Mouse (Mus musculus) heart, postnatal 14 days (tissue): ENCODE results near the gene Tial1. TPM values are rescaled to one million over a fixed set of nuclear protein-coding genes. Genes with fewer than 3 reads are reported as not detected.

Experiments used
- DNase-seq, 2 experiments: peaks; one replicate each; pipeline ENCODE4 v3.0.0; 2021 to 2022
- intact Hi-C: fragments of 180-260 bp; cut with DNase I; formaldehyde crosslinking; loops from one replicate; pipeline ENCODE4 v1.15.1; 2025
- total RNA-seq, 2 experiments: library from RNA; stranded (reverse); gene quantifications; 2 replicates each; pipeline ENCODE4 v1.2.3; 2021

Tial1 gene
- total RNA-seq, 2 experiments from 2014 or later, result 46.4 to 53.8 TPM

DNA sequence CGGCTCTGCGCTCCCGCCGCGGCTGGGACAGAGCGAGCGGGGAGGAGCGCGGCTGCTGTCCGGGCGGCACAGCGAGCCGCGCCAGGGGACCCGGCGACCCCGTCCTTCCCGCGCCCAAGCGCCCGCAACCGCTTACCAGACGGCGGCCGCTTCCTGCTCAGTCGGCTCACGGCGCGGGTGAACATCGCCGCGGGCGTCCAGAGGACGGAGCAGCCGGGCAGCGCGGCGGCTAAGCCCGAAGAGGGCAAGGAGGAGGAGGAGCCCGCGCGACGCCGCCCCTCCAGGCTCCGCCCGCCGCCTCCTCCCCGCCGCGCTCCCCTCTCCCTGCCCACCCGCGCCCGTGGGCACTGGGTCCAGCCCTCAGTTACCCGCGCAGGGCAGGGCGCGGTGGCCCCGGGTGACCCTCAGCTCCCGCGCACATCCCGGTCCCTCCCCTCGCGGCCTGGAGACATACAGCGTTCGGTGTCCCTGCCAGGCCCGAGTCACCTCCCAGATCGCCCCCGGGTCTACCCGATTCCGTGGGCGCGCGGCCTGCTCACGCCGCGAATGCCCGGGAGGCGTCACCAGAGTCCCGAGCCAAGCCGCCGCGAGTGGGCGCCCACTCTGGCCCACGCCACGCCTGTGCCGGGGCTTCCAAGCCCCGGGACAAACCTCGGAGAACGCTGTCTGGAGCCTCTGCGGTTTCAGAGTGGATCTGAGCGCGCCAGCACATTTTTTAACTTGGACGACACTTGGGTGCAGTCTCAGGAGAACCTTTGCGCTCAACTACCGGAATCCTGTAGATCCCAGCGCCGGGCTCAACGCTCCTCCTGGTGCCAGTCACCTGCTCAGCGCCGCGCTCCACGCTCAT is 43.4 kb downstream of the Tial1 start, which contains the start of gene Rgs10:
Rgs10 (minus strand) TSS at position 829 of the 850 bp plus-strand sequence.
- DNase-seq, result peak; percentile 71 to 81

DNA sequence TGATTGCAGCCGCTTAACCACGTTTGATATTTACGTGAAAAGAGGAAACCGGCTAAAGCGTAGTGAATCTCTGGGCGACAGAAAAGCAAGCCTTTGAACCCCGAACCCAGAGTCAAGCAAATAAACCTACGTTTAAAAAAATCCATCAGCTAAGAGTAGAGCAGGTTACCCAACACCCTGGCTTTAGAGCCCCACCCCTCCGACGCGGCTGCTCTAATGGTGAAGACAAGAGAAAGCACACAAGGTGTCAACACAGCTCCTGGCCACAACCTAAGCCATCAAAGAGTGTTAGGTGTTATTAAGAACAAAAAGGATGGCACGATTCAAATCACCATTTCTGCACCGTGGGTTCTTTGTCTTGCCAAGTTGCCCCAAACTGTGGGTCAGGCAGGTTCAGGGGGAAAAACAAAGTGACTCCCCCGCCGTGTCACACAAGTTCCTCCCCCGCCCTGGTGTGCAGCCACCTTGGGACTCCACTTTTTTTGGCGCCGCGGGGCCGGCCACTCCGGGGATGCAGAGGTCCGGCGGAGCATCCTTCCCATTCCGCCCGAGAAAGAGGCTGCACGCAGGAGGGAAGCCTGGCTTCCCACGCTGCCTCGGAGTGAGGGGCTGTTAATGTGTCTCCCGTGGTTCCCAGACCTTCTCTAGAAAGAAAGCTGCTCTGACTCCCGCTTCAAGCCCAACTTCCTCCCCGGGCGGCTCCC is 44.1 kb downstream of the Tial1 start:
- intact Hi-C loops, result no loop called here
- no peak for DNase-seq

More for the DNA sequence above, 43.4 kb downstream of the Tial1 start, which contains the start of gene Rgs10:
- intact Hi-C loops, result no loop called here

DNA sequence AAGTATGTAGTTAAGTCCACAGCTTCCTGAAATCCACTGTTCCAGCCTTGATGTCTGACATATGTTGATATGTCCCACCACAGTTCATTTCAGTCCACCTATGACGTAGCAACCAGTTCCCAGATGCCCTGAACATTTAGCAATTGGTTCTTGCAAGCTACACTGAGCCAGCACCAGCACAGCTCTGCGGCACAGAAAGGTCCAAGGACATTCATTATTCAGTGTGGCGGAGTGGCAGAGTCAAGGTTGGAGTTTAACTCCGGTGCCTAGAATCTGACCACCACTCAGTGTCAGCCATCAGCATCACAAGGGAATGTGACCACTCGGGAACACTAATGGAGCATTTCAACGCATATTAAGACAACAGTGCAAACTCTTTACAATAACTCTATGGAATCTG is 44.9 kb downstream of the Tial1 start:
- intact Hi-C loops, result no loop called here
- no peak for DNase-seq

DNA sequence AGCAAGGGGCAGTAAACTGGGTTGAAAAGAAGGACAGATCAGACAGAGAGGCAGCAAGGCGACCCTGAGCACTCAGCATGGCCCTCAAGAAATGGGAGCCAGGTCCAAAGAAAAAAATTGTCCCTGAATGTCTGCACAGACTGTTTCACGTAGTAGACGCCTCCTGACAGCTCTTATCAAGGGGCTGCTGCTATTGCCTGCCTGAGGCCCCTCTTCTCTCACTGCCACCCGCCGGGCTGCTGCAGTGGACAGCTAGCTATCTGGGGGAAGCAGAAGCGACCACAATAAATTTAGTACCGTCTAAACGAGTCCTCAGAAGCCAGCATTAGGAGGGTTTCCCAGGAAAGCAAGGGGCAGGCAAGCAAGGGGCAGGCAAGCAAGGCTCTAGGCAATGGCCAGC is 47.1 kb downstream of the Tial1 start:
- DNase-seq, result no peak
- intact Hi-C loops, result no loop called here

DNA sequence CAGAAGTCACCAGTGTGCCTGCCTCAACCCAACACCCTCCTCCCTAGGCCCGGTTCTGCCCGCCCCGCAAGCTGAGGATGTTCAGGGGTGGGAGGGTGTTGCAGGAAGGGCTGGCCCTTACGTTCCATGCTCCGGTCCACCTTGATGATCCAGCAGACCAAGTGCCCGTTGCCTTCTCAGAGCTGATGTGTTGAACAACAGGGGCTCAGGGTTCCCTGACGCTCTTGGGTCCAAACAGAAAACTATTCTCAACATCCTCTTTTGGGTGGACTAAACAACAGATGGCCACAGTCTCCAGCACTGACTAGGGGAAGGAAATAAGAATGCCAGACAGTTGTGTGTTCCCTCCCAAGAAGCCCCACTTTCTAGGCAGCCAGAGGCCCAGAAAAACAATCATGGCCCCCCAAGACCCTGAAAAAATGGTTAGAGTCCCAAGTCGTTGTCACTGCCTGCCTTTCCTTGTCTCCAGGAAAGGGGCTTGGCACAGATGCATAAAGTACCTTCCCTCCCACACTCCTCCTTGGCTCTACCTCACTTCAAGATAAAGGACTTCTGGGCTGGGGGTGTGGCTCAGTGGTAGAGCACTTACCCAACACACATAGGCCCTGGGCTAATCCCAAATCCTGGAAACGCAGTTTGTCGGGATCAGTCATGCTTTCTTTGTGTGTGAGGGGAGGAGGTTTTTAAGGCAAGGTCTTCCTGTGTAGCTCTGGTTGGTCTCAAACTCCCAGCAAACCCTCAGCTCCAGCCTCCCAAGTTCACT is 49.3 kb downstream of the Tial1 start:
- intact Hi-C loops, result no loop called here
- DNase-seq, result no peak

DNA sequence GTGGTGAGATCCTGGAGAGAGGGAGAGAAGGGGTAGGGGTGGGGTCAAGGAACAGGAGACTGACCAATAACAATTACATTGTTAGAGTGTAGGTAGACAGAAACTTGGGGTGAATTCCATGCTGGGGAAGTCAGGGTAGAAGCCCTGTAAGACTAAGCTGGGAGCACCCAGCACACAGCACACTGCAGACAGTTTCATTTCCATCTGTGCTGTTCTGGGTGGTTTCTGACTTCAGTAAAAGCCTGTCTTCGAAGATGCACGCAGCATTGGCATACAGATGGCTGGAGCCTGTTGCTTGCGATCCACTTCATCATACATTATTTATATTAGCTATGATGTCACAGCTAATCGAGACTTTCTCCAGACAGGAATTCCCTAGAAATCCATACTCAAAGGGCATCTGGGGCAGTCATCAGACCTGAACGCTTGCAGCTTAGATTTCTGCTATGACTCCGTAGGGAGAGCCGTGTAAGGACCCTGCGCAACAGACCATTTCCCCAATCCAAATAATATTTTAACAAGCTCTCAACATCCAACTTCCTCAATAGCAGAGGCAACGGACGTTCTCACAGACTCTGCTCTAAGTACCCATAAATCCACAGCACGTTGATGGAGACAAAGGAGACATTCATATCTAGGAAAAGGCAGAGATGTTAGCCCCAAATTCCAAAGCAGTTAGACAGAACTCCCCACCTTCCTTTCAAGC is 50.7 kb downstream of the Tial1 start:
- intact Hi-C loops, result no loop called here
- DNase-seq, result no peak

DNA sequence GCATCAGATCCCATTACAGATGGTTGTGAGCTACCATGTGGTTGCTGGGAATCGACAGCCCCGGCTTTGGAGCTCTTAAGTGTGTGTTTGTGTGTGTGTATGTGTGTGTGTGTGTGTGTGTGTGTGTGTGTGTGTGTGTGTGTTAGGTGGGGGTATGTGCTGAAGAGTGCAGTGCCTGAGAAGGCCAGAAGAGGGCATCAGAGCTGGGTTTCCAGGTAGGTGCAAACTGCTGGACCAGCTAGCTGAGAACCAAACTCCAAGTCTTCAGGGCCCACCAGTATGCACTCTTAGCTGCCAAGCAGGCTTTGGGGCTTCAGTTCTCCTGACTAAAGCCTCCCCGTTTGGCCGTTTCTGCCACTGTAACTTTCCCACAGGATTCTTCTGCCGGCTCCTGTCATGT is 53.3 kb downstream of the Tial1 start:
- no peak for DNase-seq
- intact Hi-C loops, result no loop called here

DNA sequence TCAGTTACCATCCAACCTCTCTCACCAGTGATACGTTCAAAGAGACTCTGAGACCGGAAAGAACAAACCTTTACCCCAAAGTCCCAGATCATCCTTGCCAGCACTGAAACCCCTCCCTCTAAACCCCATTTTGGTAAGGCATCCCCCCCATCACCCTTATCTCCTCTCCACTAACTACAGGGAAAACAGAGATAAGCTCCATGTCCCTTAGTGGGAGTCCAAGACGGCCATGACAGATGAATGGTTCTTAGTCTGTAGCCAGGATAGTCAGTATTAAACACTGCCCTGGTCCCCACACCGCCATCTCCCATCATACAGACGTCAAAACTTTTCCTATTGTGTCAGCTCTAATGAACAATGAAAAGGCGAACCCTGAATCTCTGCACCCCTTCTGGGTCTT is 57.5 kb downstream of the Tial1 start:
- DNase-seq, result no peak
- intact Hi-C loops, result no loop called here

DNA sequence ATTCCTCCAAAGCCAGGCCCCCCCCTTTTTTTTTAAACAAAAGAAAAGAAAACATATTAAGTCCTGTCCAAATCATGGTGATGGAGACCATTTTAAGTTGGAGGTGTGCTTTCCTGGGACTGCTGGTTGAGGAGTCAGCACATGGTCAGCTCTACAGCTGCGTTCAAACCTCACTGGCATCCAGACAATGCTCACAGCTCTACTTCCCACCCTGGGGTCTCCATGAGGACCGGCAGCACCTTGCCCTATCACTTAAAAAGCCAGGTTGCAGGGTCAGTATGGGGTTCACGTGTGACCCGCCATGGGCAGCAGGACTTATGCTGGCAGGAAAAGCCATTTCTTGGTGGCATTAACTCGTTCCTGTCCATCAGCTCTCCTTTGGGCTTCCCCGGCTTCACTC is 57.9 kb downstream of the Tial1 start:
- intact Hi-C loops, result no loop called here
- DNase-seq, result no peak

DNA sequence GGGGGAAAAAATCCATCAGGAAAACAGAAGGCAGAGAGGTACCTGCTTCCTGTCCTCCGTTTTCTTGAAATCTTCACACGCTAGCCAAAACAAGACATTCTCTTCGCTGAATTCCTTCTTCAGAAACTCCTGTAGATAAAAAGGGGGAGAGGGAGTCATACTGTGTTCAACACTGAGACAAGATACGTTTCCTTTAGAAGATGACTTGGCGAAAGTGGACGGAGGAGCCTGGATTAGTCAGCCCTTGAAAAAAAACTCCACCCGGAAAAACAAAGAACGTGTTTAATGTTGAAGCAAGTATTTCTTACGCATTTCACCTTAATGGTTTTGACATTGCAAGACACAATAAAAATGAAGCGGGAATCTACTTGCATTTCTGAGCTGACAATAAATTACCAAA is 58.4 kb downstream of the Tial1 start:
- intact Hi-C loops, result no loop called here
- no peak for DNase-seq

DNA sequence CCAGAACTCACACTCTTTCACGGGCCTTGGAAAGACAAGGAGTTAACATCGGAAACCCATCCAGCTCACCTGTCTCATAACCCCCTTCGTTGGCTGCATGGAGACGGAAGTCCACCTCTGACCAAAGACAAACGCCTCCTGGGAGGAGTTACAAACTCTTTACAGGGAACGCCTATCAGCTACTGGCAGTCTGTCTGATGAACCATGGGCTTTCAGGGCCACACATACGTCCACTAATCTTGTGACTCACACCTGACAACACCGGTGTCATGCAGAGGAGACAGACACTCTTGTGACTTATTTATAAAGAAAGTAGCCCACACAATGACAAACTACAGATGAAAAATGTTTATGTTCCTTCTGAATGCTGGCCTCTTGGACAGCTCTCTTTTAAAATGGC is 58.9 kb downstream of the Tial1 start:
- DNase-seq, result no peak
- intact Hi-C loops, result no loop called here

DNA sequence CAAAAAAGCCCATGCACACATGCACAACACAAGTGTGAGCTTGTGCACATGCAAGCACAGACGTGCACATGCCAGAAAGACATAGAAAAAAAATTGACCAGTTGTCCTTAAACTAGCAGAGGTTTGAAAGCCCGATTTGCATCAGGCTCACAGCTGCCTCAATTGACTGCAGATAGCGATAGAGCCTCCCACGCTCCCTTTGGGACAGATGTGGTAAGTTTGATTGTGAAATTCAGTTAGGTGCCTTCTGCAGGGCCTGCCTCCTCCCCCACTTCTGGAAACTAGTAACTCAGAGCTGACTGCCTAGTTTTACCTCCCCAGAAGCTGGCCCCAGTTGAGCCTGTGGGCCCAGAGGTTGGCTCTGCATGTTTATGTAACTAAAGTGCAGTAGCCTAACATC is 62.9 kb downstream of the Tial1 start:
- intact Hi-C loops, result no loop called here
- DNase-seq, result no peak

DNA sequence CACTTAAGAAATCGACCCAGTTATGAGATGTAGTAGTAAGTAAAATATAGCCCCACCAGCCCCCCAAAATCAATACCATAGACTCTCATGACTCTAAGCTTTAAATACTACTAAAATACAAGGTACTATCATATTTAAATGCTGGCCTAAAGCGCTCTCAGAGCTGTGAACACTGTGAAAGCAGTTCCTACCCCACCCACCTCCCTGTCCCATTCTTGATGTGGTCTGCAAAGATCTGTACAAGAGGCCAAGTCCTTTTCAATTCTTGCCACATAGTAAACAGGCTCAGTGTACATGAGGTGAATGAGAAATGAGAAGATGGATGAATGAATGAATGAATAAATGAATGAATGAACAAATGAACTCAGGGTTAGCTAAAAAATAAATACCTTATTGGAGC is 64.5 kb downstream of the Tial1 start:
- intact Hi-C loops, result no loop called here
- DNase-seq, result no peak

DNA sequence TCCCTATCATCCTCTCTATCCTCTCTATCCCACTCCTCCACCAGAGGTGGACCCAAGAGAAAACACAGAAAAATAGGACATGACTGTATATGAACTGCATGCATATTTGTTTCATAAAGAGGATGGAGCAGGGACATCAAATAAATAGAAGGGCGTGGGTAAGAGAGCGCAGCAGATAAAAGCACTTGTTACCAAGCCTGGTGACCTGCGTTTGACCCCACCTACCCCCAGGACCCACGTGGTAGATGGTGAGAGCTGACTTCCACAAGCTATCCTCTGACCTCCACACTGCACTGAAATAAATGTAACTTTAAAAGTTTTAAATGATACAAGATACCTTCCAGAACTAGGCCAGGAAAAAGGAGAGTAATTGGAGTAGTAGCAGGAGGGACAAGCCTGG is 67.8 kb downstream of the Tial1 start:
- DNase-seq, result no peak
- intact Hi-C loops, result no loop called here

DNA sequence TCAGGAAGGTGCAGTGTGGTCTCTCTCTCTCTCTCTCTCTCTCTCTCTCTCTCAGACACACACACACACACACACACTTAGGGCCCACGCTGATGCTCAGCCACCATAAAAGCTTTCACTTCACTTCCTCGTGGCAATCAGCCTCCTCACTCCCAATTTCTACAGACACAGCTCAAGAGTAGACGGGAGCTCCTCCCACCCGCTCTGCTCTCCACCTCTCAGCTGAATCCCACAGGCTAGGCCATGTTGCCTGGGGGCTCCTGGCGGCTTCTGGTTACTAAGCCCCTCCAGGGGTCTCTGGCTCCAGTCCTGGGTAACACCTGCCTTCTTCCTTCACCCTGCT is 68.6 kb downstream of the Tial1 start:
- no peak for DNase-seq
- intact Hi-C loops, result no loop called here

DNA sequence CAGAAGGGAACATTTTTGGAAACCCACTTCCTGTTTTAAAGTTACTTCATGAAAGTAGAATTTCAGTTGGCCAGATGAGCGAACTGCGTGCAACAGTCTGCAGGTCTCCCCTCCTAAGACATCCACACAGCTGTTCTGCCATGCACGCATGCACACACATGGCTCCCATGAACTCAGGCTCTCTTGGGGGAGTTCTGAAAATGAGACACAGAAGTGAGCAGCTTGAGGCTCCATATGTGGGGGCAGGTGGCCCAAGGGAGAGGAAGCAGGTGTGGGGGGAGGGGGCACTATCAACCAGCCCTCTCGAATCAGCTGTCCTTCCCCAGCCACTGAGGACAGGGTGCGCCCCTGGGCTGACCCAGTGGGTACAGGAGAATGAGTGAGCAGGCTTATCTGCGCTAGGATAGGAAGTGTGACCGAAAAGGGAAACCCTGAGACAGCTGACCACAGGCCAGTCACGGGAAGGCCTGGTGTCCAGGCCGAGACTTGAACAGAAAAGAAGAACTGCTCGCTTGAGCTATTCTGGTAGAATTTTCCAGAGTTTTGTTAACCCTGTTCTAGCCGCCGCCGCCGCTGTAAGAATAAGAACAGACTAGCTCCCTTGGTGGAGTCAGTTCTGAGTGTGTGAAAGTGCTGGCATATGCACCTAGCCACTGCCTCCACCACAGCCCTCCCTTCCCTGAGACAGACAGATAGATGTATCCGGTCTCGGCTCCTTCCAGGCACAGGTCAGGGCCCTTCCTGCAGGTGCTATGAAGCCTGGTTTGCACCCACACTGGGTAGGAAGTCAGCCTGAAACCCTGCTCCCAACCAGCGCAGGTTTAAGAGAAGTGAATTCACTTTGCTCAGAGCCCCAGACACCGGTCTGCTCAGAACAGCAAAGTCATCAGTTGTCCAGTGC is 69.2 kb downstream of the Tial1 start:
- intact Hi-C loops, result no loop called here
- DNase-seq, result peak; percentile 33 to 38

DNA sequence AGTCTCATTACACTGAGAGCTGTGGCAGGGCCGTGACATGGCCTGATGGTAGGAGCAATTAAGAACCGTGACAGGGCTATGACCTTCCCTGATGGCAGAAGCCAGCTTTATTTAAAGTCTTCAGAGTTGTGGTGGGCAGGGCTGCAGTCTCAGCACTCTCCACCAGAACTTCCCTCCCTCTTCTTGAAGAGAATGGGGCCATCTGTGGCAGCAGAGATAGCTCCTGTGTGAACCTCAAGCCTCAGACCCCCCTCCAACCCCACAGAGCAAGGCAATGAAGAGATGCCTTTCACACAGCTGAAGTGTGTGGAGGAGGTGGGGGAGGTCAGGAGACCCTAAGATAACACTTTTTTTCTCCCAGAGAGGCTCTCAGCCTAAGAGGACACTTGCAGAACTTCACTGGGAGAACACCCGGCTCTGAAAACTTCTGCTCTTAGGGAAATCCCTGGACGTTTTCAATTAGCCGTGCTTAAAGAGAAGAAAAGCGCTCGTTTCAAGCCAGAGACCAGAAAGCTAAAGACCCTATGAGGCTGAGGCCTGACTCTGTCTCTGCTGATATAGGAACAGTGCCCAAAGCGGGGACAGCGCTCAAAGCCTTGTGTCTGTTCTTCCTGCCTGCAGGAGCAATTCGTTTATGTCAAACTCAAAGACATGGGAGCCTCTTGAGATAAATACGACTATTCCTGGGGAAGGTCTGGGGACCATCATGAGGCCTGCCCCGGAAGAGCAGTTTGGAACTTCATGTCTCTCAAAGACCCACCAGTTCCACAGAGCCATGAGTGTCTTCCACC is 70.1 kb downstream of the Tial1 start:
- intact Hi-C loops, result no loop called here
- no peak for DNase-seq
